Mouse (Mus musculus): ENCODE measurements around the gene Spata31d1b. TPM values are rescaled to one million over a fixed set of nuclear protein-coding genes. Genes with fewer than 3 reads are reported as not detected.

Spata31d1b gene
- total and polyA plus RNA-seq, 2 experiments from 2014 or later, result 0.27 TPM; not detected in 1

- Histone ChIP-seq H3K4me2 (ENCODE audit: low read depth, low read length, poor library complexity, severe bottlenecking) (no peak overlapping the region), H3K9me3 (ENCODE audit: low read length) (no peaks in the 10 kb centered on the region), H3K4me1 (ENCODE audit: insufficient read depth, low read length) (no peaks in the 10 kb centered on the region), H3K4me3 (ENCODE audit: low read depth, low read length) (no peak overlapping the region), H3K9ac (replicated peaks; ENCODE audit: low read length, poor library complexity, severe bottlenecking) (no peak overlapping the region), H3K36me3 (ENCODE audit: insufficient read depth, low read length) (no peaks in the 10 kb centered on the region), H3K27me3 (ENCODE audit: insufficient read depth, low read length) (no peaks in the 10 kb centered on the region), H3K27ac (ENCODE audit: low read depth, low read length) (no peak overlapping the region)
- no peak for TF ChIP-seq CTCF (IDR thresholded peaks at IDR 0.05)
- ATAC-seq (ENCODE audit: low FRiP score) (no peak), DNase-seq (ENCODE audit: low spot score) (no peak)
- 87% methylated on average over 9 of the region's 9 CpGs for WGBS
These were observed 22.8 kb upstream of the Spata31d1b start for GRCm38 (mm10) chr13:59689313-59689712.

GRCm38 (mm10) chr13:59689843-59690242 lies 22.2 kb upstream of the Spata31d1b start:
- WGBS, result 96% methylated on average over 3 of the region's 3 CpGs
- ATAC-seq (ENCODE audit: low FRiP score) (no peak), DNase-seq (ENCODE audit: low spot score) (no peak)
- H3K27me3 ChIP-seq (ENCODE audit: insufficient read depth, low read length), result no peaks in the 10 kb centered on the region
- H3K9ac ChIP-seq (replicated peaks; ENCODE audit: low read length, poor library complexity, severe bottlenecking), result no peak overlapping the region
- no peak overlapping the region for H3K27ac ChIP-seq (ENCODE audit: low read depth, low read length)
- no peaks in the 10 kb centered on the region for H3K9me3 ChIP-seq (ENCODE audit: low read length)
- no peaks in the 10 kb centered on the region for H3K4me1 ChIP-seq (ENCODE audit: insufficient read depth, low read length)
- H3K36me3 ChIP-seq (ENCODE audit: insufficient read depth, low read length), result no peaks in the 10 kb centered on the region
- no peak overlapping the region for H3K4me3 ChIP-seq (ENCODE audit: low read depth, low read length)
- TF ChIP-seq CTCF (IDR thresholded peaks at IDR 0.05), result no peak
- no peak overlapping the region for H3K4me2 ChIP-seq (ENCODE audit: low read depth, low read length, poor library complexity, severe bottlenecking)

- TF ChIP-seq CTCF (IDR thresholded peaks at IDR 0.05), result no peak
- no peak overlapping the region for H3K4me3 ChIP-seq (ENCODE audit: low read depth, low read length)
- no peaks in the 10 kb centered on the region for H3K4me1 ChIP-seq (ENCODE audit: insufficient read depth, low read length)
- ATAC-seq (ENCODE audit: low FRiP score) (no peak), DNase-seq (ENCODE audit: low spot score) (no peak)
- no peaks in the 10 kb centered on the region for H3K36me3 ChIP-seq (ENCODE audit: insufficient read depth, low read length)
- no peak overlapping the region for H3K27ac ChIP-seq (ENCODE audit: low read depth, low read length)
- 91% methylated on average over 7 of the region's 7 CpGs for WGBS
- no peaks in the 10 kb centered on the region for H3K9me3 ChIP-seq (ENCODE audit: low read length)
- no peak overlapping the region for H3K4me2 ChIP-seq (ENCODE audit: low read depth, low read length, poor library complexity, severe bottlenecking)
- no peaks in the 10 kb centered on the region for H3K27me3 ChIP-seq (ENCODE audit: insufficient read depth, low read length)
- H3K9ac ChIP-seq (replicated peaks; ENCODE audit: low read length, poor library complexity, severe bottlenecking), result no peak overlapping the region
These were observed 21.5 kb upstream of the Spata31d1b start for GRCm38 (mm10) chr13:59690576-59690975.

GRCm38 (mm10) chr13:59691478-59691877 lies 20.6 kb upstream of the Spata31d1b start:
- Histone ChIP-seq H3K9ac (replicated peaks; ENCODE audit: low read length, poor library complexity, severe bottlenecking) (no peak overlapping the region), H3K27me3 (ENCODE audit: insufficient read depth, low read length) (no peaks in the 10 kb centered on the region), H3K36me3 (ENCODE audit: insufficient read depth, low read length) (no peaks in the 10 kb centered on the region), H3K4me1 (ENCODE audit: insufficient read depth, low read length) (no peaks in the 10 kb centered on the region), H3K4me3 (ENCODE audit: low read depth, low read length) (no peak overlapping the region), H3K4me2 (ENCODE audit: low read depth, low read length, poor library complexity, severe bottlenecking) (no peak overlapping the region), H3K9me3 (ENCODE audit: low read length) (no peaks in the 10 kb centered on the region), H3K27ac (ENCODE audit: low read depth, low read length) (no peak overlapping the region)
- WGBS, result 15% methylated on average over 10 of the region's 10 CpGs
- ATAC-seq (ENCODE audit: low FRiP score) (no peak), DNase-seq (ENCODE audit: low spot score) (no peak)
- no peak for TF ChIP-seq CTCF (IDR thresholded peaks at IDR 0.05)

- no peak for DNase-seq (ENCODE audit: low spot score)
- no peak for ATAC-seq (ENCODE audit: low FRiP score)
- no peaks in the 10 kb centered on the region for H3K9me3 ChIP-seq (ENCODE audit: low read length)
- H3K36me3 ChIP-seq (ENCODE audit: insufficient read depth, low read length), result no peaks in the 10 kb centered on the region
- H3K9ac ChIP-seq (replicated peaks; ENCODE audit: low read length, poor library complexity, severe bottlenecking), result no peak within 1 kb of the TSS
- no peak for TF ChIP-seq CTCF (IDR thresholded peaks at IDR 0.05)
- H3K4me1 ChIP-seq (ENCODE audit: insufficient read depth, low read length), result no peaks in the 10 kb centered on the region
- 88% methylated on average over 3 of the region's 3 CpGs for WGBS
- H3K27me3 ChIP-seq (ENCODE audit: insufficient read depth, low read length), result no peaks in the 10 kb centered on the region
- no peak within 1 kb of the TSS for H3K4me3 ChIP-seq (ENCODE audit: low read depth, low read length)
- no peak within 1 kb of the TSS for H3K4me2 ChIP-seq (ENCODE audit: low read depth, low read length, poor library complexity, severe bottlenecking)
- H3K27ac ChIP-seq (ENCODE audit: low read depth, low read length), result no peak within 1 kb of the TSS
These were observed 18.1 kb upstream of the Spata31d1b start, which contains the start of gene 4921517D22Rik for GRCm38 (mm10) chr13:59694008-59694407. Gene 4921517D22Rik (minus strand): TSS chr13:59694108.

GRCm38 (mm10) chr13:59695781-59696180 lies 16.3 kb upstream of the Spata31d1b start:
- WGBS, result 90% methylated on average over 7 of the region's 7 CpGs
- H3K9me3 ChIP-seq (ENCODE audit: low read length), result no peaks in the 10 kb centered on the region
- DNase-seq (ENCODE audit: low spot score), result no peak
- no peak for TF ChIP-seq CTCF (IDR thresholded peaks at IDR 0.05)
- H3K9ac ChIP-seq (replicated peaks; ENCODE audit: low read length, poor library complexity, severe bottlenecking), result no peak overlapping the region
- H3K4me3 ChIP-seq (ENCODE audit: low read depth, low read length), result no peak overlapping the region
- no peaks in the 10 kb centered on the region for H3K27me3 ChIP-seq (ENCODE audit: insufficient read depth, low read length)
- no peak overlapping the region for H3K4me2 ChIP-seq (ENCODE audit: low read depth, low read length, poor library complexity, severe bottlenecking)
- H3K4me1 ChIP-seq (ENCODE audit: insufficient read depth, low read length), result no peaks in the 10 kb centered on the region
- no peaks in the 10 kb centered on the region for H3K36me3 ChIP-seq (ENCODE audit: insufficient read depth, low read length)
- ATAC-seq (ENCODE audit: low FRiP score), result no peak
- H3K27ac ChIP-seq (ENCODE audit: low read depth, low read length), result no peak overlapping the region

All from midbrain, postnatal 0 days (tissue).